Mouse (Mus musculus): ENCODE data around the gene Lamp2.

DNA sequence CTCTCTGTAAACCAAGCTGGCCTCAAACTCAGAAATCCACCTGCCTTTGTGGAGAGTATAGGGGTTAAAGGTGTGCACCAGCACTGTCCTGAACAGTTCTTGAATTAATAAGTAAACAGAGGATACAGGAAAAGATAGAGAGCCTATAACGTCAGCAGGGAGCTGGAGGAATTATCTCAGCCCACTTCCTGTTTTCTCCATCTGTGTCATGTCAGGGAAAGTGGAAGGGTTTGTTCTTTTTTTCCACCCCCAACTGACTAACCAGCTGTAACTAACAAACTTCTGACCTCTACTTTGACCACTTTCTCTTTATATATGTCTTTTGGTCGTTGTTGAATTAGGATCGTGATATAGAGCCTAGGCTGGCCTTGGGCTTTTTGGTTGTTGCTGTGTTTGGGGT, 4.6 kb upstream of the Lamp2 start:
- TF ChIP-seq CTCF (IDR thresholded peaks at IDR 0.05; ENCODE audit: borderline replicate concordance, control insufficient read depth, extremely low read depth, insufficient read depth, low read length, poor library complexity) (no peak), POLR2A (IDR thresholded peaks at IDR 0.05; ENCODE audit: control insufficient read depth, extremely low read depth, insufficient read depth, low read length, poor library complexity) (no peak)

Measured in thymus, adult 2 months (tissue).